Mouse (Mus musculus): Measurements from ENCODE around the gene Sertad3. TPM values are rescaled to one million over a fixed set of nuclear protein-coding genes. Genes with fewer than 3 reads are reported as not detected.

The Sertad3 gene
- polyA plus RNA-seq, 1 experiment from 2014 or later: 22.2 TPM

Other genes starting within 250 kb of the Sertad3 start
- 8.2 and 10.4 TPM in 2 replicates for gene Itpkc, start 245.1 kb upstream of the Sertad3 start, polyA plus RNA-seq (2016; fragmentation: Nextera tagmentation; extraction: Ambion mirVana)
- gene Coq8b, start 240.7 kb upstream of the Sertad3 start, polyA plus RNA-seq (2016; fragmentation: Nextera tagmentation; extraction: Ambion mirVana): 19.5 and 20.5 TPM in 2 replicates
- gene Numbl, start 215.3 kb upstream of the Sertad3 start, polyA plus RNA-seq (2016; fragmentation: Nextera tagmentation; extraction: Ambion mirVana): 62.3 and 67.8 TPM in 2 replicates
- gene Ltbp4, start 136.1 kb upstream of the Sertad3 start, polyA plus RNA-seq (2016; fragmentation: Nextera tagmentation; extraction: Ambion mirVana): 6.1 and 9.9 TPM in 2 replicates
- gene Shkbp1, start 117.7 kb upstream of the Sertad3 start, polyA plus RNA-seq (2016; fragmentation: Nextera tagmentation; extraction: Ambion mirVana): 68.6 and 68.9 TPM in 2 replicates
- gene Gm20479, start 116.3 kb upstream of the Sertad3 start, polyA plus RNA-seq (2016; fragmentation: Nextera tagmentation; extraction: Ambion mirVana): 0.40 TPM in 1 of 2 replicates, not detected in the other
- gene Sptbn4, start 26.1 kb upstream of the Sertad3 start, polyA plus RNA-seq (2016; fragmentation: Nextera tagmentation; extraction: Ambion mirVana): 1.2 and 1.3 TPM in 2 replicates
- gene Blvrb, start 25.8 kb upstream of the Sertad3 start, polyA plus RNA-seq (2016; fragmentation: Nextera tagmentation; extraction: Ambion mirVana): 21.6 and 23.0 TPM in 2 replicates
- 14.6 and 14.8 TPM in 2 replicates for gene Sertad1, start 13.1 kb downstream of the Sertad3 start, polyA plus RNA-seq (2016; fragmentation: Nextera tagmentation; extraction: Ambion mirVana)
- gene Prx, start 25.6 kb downstream of the Sertad3 start, polyA plus RNA-seq (2016; fragmentation: Nextera tagmentation; extraction: Ambion mirVana): 2.2 and 2.8 TPM in 2 replicates
- gene Hipk4, start 49.5 kb downstream of the Sertad3 start, polyA plus RNA-seq (2016; fragmentation: Nextera tagmentation; extraction: Ambion mirVana): 0.44 and 0.54 TPM in 2 replicates
- 90.8 and 91.3 TPM in 2 replicates for gene Pld3, start 79.5 kb downstream of the Sertad3 start, polyA plus RNA-seq (2016; fragmentation: Nextera tagmentation; extraction: Ambion mirVana)
- 31.8 and 36.0 TPM in 2 replicates for gene 2310022A10Rik, start 79.5 kb downstream of the Sertad3 start, polyA plus RNA-seq (2016; fragmentation: Nextera tagmentation; extraction: Ambion mirVana)
- 74.8 and 78.2 TPM in 2 replicates for gene Akt2, start 117.8 kb downstream of the Sertad3 start, polyA plus RNA-seq (2016; fragmentation: Nextera tagmentation; extraction: Ambion mirVana)
- gene Ttc9b, start 180.1 kb downstream of the Sertad3 start, polyA plus RNA-seq (2016; fragmentation: Nextera tagmentation; extraction: Ambion mirVana): 25.1 and 26.2 TPM in 2 replicates
- gene Map3k10, start 200.8 kb downstream of the Sertad3 start, polyA plus RNA-seq (2016; fragmentation: Nextera tagmentation; extraction: Ambion mirVana): 21.1 and 22.2 TPM in 2 replicates
- 7.0 and 7.8 TPM in 2 replicates for gene Zfp607b, start 215.6 kb downstream of the Sertad3 start, polyA plus RNA-seq (2016; fragmentation: Nextera tagmentation; extraction: Ambion mirVana)

Data from neural tube, embryonic 12.5 days (tissue).